Mouse (Mus musculus) ovary, adult 18-20 months (tissue): ENCODE measurements around the gene Tmem219.
A peak's percentile ranks its signal among the peaks of the same experiment; 100 is the strongest.

Source experiments
- DNase-seq: peaks from one replicate; pipeline ENCODE4 v3.0.0; 2022; ENCODE audit warnings: low spot score, mixed read lengths

Gene Tmem219

DNA sequence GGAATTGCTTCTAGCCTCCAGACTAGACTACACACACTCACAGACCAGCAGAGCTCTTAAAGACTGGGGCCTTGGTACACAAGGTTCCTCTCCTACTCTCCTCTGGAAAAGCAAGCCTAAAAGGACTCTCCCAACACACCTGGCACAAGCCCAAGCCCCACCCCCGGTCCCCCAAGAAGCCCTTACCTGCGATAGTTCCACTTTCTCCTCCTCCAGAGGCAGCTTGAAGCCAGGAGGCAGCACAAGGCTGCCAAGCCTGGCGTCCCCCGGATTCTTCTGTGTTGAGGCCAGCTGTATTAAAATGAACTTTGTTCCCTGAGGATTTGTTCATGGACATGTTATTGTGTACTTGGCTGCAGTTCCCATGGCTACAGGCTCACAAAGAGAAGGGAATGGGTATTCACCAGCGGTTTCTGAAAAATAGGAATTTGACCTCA lies at the start of gene Tmem219:
Tmem219 (minus strand) TSS at position 294 of the 437 bp plus-strand sequence.
- peak; percentile 39 for DNase-seq

DNA sequence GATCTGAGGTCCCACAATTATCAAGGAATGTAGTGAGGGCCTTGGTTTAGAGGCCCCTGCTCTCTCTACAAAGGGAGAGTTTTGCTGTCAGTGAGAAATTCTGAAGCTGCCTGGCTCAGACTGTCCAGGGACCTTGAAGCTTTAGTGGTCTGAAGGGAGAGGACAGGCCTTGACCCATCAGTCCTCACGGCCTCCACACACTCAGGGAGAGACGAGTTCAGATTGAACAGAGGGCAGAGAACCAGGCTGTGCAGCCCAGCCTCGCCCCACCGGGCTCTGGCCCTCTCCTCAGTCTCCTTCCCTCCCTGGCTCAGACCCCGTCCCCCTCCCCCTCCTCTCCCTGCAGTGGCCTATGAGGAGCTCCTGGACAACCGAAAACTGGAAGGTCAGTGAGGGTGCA lies 44.6 kb upstream of the Tmem219 start:
- peak; percentile 54 for DNase-seq

- no peak for DNase-seq
These were observed 42.9 kb upstream of the Tmem219 start for GRCm38 (mm10) chr7:126965568-126965967.

- no peak for DNase-seq
These were observed 41.0 kb upstream of the Tmem219 start for GRCm38 (mm10) chr7:126963548-126964286.

- DNase-seq = no peak
These were observed 39.2 kb upstream of the Tmem219 start for GRCm38 (mm10) chr7:126961965-126962364.

- DNase-seq = no peak
These were observed 38.4 kb upstream of the Tmem219 start for GRCm38 (mm10) chr7:126961095-126961494.

- no peak for DNase-seq
These were observed 37.1 kb upstream of the Tmem219 start for GRCm38 (mm10) chr7:126959780-126960179.

DNA sequence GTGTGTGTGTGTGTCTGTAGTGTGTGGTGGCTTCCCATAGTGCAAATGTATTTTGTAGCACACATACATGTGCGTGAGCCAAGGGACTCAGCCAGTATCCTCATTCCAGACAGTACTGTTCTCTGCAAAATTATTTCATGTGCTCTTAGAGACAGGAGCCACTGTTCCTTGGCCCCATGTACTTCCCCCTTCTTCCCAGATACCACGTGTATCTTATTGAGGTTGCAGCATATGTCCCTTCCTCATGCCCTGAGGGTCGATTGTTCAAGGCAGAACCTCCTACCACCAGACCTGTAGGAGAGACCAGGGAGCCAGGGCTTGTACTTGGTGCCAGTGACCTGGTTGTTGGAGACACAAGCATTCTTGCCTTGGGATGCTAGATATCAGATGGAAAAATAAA lies 32.4 kb upstream of the Tmem219 start:
- no peak for DNase-seq

DNA sequence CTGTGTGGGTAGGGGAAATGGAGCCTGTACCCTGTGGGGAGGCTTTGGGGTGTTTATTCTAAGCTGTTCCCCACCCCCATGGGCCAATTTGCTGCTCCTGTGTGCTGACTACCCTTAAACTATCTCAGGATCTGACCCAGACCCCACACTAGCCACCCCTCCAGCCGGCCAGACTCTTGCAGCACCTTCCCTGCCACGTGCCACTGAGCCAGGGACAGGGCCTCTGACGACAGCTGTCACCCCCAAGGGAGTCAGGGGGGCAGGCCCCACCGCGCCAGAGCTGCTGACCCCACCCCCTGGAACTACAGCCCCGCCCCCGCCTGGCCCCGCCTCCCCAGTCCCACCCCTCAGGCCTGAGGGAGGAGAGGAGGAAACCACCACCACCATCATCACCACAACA lies 29.9 kb upstream of the Tmem219 start:
- no peak for DNase-seq

DNA sequence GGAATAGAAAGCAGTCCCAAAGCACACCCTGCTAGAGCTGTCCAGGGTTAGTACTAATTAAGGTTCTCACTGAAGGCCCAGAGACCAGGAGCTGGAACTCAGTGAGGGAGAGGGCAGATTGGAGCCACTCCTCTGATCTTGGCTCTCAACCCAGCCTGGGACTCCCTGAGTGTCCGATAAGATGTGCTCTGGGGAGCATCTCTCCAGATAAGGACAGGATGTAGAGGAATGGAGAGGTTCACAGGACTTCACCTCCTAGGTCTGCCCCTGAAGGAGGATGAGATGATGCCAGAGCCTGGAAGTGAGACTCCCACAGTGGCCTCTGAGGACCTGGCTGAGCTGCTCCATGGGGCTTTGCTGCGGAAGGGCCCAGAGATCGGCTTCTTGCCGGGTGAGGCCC lies 29.0 kb upstream of the Tmem219 start:
- DNase-seq = no peak

- no peak for DNase-seq
These were observed 28.2 kb upstream of the Tmem219 start for GRCm38 (mm10) chr7:126950647-126951615.

- peak; percentile 80 for DNase-seq
These were observed 27.3 kb upstream of the Tmem219 start, which contains the start of gene Sez6l2 for GRCm38 (mm10) chr7:126949793-126950646. Gene Sez6l2 (plus strand): TSS chr7:126950563.

GRCm38 (mm10) chr7:126949403-126949792 lies 26.7 kb upstream of the Tmem219 start, which contains the start of gene Asphd1:
Gene Asphd1 (minus strand): TSS chr7:126949582.
- no peak for DNase-seq

GRCm38 (mm10) chr7:126948626-126949025 lies 25.9 kb upstream of the Tmem219 start:
- DNase-seq = no peak

- DNase-seq = no peak
These were observed 23.8 kb upstream of the Tmem219 start for GRCm38 (mm10) chr7:126946530-126946929.

DNA sequence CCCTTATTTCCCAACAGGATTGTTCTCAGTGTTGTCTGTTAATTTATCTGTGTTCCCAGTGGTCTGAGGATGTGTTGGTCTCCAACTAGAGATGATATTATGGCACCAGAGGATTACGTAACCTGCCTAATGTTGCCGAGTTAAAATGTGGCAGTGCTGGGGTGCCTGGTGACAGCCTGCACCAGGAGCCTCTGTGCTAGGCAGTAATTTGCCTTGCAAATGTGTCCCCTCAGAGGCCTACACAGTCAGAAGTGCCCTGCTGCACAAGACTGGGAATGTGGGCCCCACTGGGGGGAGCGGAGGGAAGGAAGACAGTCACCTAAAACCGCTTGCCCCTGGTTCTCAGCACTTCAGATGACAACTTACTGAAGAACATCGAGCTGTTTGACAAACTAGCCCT lies 19.1 kb upstream of the Tmem219 start:
- DNase-seq = no peak

GRCm38 (mm10) chr7:126941171-126941570 lies 18.5 kb upstream of the Tmem219 start:
- no peak for DNase-seq

DNA sequence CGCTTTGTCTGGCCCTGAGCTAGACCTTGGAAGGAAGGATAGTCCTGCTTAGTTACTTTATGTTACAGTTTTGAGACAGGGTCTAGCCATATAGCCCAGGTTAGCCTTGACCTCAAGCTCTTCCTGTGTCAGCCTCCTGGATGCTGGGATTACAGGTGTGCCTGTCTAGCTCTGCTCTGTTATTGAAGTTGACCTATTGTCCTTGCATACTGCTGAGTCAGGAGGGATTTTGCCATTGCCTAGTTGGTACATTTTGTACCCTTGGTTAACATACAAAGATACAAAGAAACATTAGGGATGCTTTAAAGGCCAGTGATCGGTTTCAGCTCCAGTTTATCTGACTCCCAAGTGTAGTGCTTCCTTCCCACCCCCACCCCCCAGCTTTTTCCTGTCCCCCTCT lies 9.9 kb upstream of the Tmem219 start:
- DNase-seq = no peak

DNA sequence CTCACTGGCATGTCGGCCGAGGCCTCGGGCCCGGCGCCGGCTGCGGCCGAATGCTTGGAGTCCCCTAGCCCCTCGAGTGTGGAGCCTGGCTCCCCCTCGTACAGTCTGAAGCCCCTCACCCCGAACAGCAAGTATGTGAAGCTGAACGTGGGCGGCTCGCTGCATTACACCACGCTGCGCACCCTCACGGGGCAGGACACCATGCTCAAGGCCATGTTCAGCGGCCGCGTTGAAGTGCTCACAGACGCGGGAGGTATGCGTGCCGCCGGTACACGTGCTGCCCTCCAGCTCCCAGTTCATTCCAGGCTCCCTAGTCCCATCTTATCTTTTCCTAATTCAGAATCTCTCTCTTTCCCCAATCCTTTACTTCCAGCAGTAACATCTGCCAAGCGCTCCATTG lies 6.3 kb upstream of the Tmem219 start:
- DNase-seq = no peak

DNA sequence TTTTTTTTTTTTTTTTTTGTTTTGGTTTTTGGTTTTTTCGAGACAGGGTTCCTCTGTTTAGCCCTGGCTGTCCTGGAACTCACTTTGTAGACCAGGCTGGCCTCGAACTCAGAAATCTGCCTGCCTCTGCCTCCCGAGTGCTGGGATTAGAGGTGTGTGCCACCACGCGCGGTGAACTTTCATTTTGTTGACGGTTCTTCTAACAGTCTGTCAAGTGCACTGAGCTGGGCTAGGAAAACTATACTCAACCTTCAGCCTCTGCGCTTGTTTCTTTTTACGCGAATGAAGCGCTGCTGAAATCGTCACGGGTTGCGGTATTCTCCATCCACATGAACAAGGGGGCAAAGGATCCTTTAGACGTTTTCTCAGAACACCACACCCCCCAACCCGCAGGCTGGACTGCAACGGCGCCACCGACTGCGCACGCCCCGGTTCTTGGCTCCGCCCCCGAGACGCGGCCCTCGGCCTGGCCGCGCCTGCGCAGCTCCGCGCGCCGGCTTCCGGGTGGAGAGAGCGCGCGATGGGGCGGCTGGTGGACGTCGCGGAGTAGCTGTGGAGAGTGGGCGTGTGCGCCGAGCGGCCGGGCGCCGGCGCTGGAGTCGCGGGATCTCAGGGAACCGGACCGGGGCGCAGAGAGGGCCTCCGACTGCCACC lies 5.8 kb upstream of the Tmem219 start, which contains the start of gene Kctd13:
Kctd13 (plus strand) TSS at position 496 of the 654 bp plus-strand sequence.
- peak; percentile 89 for DNase-seq

GRCm38 (mm10) chr7:126926299-126926698 lies 3.6 kb upstream of the Tmem219 start:
- DNase-seq = no peak
